Mouse (Mus musculus) 3134 (cell line): Measurements from ENCODE around the gene Clcf1.
A peak's percentile ranks its signal among the peaks of the same experiment; 100 is the strongest.

Source experiments
- DNase-seq: peaks from one replicate; pipeline ENCODE4 v3.0.0-alpha.2; 2011; ENCODE audit warnings: low spot score; ENCODE audit not compliant: insufficient read length; ENCODE audit errors: extremely low read depth

The Clcf1 gene

GRCm38 (mm10) chr19:4192251-4192985 is 21.6 kb upstream of the Clcf1 start:
- no peak for DNase-seq

DNA sequence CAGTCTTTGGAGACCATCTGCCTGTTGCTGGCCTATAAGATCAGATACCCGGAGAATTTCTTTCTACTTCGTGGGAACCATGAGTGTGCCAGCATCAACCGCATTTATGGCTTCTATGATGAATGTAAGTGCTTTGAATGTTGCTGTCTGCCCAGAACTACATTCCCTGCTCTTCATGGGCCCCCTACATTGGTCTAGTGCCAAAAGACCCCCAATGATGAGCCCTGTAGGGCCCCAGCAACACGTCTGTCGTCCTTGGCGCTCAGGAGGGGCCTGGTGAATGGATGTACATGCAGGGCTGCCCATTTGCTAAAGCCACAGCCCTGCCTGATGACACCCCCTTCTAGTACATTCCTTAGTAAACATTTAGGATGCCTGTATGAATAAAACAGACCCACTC is 20.9 kb upstream of the Clcf1 start:
- DNase-seq = no peak

- no peak for DNase-seq
These were observed 19.9 kb upstream of the Clcf1 start for GRCm38 (mm10) chr19:4194021-4194724.

DNA sequence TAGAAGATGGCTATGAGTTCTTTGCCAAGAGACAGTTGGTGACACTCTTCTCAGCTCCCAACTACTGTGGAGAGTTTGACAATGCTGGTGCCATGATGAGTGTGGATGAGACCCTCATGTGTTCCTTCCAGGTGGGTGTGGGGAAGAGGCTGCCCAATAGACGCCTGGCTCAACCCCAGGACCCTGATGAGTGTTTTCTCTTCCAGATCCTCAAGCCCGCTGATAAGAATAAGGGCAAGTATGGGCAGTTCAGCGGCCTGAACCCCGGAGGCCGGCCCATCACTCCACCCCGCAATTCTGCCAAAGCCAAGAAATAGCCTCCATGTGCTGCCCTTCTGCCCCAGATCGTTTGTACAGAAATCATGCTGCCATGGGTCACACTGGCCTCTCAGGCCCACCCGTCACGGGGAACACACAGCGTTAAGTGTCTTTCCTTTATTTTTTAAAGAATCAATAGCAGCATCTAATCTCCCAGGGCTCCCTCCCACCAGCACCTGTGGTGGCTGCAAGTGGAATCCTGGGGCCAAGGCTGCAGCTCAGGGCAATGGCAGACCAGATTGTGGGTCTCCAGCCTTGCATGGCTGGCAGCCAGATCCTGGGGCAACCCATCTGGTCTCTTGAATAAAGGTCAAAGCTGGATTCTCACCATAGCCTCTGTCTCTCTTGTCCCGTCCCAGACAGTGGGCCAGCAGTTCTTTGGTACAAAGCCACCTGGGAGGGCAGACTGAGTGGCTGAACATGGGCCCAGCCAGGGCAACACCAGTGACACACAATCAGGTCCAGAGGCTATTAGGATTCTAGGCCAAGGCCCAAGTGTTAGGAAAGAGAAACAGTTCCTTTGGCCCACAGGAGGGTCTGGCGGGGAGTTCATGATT is 19.0 kb upstream of the Clcf1 start:
- no peak for DNase-seq

DNA sequence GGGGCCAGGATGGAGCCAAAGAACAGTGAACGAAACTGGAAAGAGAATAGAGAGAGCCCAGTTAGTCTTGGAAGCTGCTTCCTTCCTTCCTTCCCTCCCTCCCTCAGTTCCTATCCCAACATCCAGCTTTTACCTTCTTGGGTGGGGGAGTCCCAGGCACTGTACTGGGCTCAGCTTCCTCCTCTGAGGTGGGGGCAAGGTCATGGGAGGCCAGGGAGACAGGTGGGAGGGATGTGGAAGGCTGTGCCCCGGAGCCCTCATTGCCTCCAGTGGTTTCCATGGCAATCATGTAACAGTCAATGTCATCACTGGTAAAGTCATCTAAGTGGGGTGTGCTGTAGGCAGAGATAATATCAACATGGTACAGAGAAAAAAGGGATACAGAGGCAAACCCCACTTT is 18.0 kb upstream of the Clcf1 start:
- no peak for DNase-seq

DNA sequence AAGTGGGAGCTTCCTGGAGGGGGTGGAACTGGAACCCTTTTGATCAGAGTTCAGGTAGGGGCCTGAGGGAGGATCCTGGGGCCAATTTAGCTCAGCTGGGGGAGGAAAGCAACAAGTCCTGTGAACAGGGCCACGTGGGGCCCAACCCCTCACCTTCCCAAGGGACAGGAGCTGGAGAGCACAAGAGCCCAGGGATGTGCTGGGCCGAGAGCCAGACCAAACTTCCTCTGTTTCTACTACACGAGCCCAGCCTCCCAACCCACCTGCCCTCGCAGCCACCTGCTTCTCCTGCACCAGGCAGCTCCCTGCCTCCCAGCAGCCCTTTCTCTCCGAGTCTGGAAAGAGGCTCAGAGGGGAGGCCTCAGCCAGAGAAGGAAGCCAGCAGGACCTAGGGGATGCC is 17.5 kb upstream of the Clcf1 start:
- peak; percentile 45 for DNase-seq

- DNase-seq = no peak
These were observed 16.9 kb upstream of the Clcf1 start for GRCm38 (mm10) chr19:4197180-4197579.

DNA sequence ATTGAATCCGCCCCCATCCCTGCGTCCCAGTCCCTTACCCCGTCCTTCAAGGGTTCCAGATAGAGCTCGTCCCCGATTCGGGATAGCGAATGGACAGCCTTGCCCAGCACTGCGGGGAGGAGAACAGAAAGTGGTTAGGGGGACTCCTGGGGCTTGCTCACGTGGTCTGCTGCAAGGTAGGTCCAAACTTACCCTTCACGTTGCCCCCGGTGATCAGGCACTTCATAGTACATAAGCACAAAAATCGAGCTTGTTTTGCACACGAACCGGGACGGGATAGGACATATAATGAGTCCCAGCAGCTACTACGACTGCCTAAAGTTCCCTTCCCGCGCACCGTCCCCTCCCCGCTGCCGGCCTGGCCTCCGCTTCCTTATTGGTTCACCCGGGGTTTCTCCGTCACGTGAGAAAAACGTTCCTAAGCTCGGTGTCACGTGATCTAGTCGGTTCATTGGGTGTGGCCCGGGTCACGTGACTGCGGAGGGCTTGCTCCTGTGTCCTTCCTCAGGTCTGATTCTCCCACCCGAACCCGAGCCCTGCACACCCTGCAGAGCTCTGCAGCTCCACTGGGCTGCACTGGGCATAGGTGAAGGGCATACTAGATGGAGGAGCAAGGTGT is 12.6 kb upstream of the Clcf1 start, which contains the start of gene Rad9a:
Rad9a (minus strand) TSS at position 372 of the 619 bp plus-strand sequence.
- DNase-seq = peak; percentile 95

- DNase-seq = no peak
These were observed 11.9 kb upstream of the Clcf1 start for GRCm38 (mm10) chr19:4202149-4202548.

- DNase-seq = no peak
These were observed 10.9 kb upstream of the Clcf1 start for GRCm38 (mm10) chr19:4203148-4203547.

DNA sequence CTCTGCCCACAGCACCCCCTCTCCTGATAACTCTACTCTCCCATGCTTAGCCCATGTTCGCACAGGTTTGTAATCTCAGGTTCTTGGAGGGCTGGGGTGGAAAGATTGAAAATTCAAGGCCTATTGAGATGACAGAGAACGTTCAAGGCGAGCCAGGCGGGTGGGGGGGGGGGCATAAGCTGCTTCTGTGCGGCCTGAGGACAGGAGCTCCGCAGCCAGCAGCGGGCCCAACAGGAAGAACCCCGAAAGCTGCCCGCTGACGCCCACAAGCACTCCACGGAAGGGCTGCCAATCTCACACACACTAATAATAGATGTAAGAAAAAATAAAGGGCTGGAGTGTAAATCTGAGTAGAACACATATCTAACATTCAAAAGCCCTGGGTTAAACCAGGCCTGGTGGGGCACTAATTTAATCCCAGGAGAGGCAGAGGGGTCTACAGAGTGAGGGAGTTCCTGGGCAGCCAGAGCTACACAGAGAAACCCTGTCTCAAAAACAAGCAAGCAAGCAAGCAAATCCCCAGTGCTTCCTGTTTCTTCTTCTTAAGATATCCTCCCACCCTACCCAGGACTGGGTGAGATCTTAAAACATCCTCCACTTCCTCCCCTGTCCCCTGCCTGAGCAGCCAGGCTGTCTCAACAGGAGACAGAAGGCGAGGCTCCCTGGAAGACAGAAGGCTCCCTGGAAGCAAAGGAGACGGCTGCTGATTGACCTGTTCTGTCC is 10.3 kb upstream of the Clcf1 start:
- no peak for DNase-seq

GRCm38 (mm10) chr19:4204889-4205288 is 9.1 kb upstream of the Clcf1 start:
- DNase-seq = no peak

- DNase-seq = peak; percentile 54
These were observed 7.1 kb upstream of the Clcf1 start for GRCm38 (mm10) chr19:4206971-4207370.

GRCm38 (mm10) chr19:4208563-4208962 is 5.5 kb upstream of the Clcf1 start:
- no peak for DNase-seq

- no peak for DNase-seq
These were observed 2.0 kb upstream of the Clcf1 start for GRCm38 (mm10) chr19:4211891-4212588.

GRCm38 (mm10) chr19:4213524-4213974 is 489 bp upstream of the Clcf1 start:
- peak; percentile 89 for DNase-seq

DNA sequence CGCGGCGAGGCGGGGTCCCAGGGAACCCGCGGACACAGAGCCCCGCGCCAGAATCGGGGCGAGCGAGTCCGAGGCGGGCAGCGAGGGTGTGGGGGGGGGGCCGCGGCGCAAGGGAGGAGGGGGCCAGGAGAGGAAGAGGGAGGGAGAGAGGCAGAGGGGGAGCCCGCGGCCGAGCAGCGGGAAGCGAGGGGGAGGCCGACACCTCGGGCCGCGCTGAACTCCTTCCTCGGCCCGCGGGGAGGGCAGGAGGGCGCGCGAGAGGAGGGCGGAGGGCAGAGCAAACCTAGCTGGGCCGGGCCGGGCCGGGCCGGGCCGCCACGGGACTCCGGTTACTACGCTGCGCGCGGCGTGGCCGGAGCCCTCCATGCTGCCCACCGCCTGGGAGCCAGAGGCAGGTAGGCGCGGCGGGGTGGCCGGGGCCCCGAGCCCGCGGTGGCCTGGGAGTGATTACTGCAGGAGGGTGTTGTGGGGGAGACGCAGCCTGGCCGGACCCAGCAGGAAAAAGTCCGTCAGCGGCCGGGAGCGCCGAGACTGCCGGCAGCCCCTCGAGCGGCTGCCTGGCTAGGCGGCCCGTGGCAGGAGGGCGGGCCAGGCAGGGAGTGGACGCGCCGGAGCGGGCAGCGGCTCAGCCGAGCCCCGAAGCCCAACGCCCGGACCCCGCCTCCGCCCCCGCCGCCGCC is 873 bp downstream of the Clcf1 start:
- DNase-seq = peak; percentile 54

DNA sequence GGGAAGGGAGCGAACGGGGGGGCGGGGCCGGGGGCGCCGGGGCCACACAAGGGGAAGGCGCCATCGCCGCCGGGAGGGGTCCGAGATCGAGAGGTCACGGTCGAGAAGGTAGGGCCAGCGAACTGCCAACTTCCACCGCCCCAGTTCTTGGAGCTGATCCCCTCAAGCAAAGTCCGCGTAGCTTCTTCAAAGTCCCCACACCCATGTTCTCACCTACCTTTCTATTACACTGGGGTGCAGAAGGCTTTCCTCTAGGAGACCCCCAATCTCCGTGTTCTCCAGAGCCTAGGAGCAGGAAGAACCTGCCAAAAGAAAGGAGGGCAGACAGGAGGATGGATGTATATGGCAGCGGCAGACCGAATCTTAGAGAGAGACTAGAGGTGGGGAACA is 1.4 kb downstream of the Clcf1 start:
- no peak for DNase-seq
